21 mouse cellular contexts compared by ENCODE assay signal in genomic region chr5:91566591-91566990, GRCm38 (mm10). TPM values are rescaled to one million over a fixed set of nuclear protein-coding genes. Genes with fewer than 3 reads are reported as not detected.
DNase-seq lines count a peak whose midpoint lies in the region; ATAC-seq and TF ChIP-seq lines count a peak whose summit lies in the region.
"Had no signal": no experiment of that assay in that cellular context is flagged by ENCODE, and none has a peak within 500 bp of the region (broad histone marks: within the 10 kb centered on the region; RNA-seq: fewer than 3 reads in every experiment).

No protein-coding gene starts in this region.

- H3K4me1 ChIP-seq in intestine, postnatal 0 days (replicated peaks; ENCODE audit: control insufficient read depth, insufficient read depth, low read length), result peaks cover 11% of the 10 kb centered on the region
- H3K4me1 ChIP-seq in midbrain, embryonic 10.5 days, result no peaks in the 10 kb centered on the region
- H3K4me1 ChIP-seq: hindbrain, embryonic 12.5 days; midbrain, embryonic 12.5 days had no signal

- no peaks in the 10 kb centered on the region for H3K27me3 ChIP-seq in intestine, postnatal 0 days (replicated peaks; ENCODE audit: control insufficient read depth, insufficient read depth, low read length)
- H3K27me3 ChIP-seq in midbrain, embryonic 10.5 days (ENCODE audit: low read depth, poor library complexity, severe bottlenecking), result no peaks in the 10 kb centered on the region
- H3K27me3 ChIP-seq: CH12.LX; hindbrain, embryonic 12.5 days; limb, embryonic 15.5 days; midbrain, embryonic 12.5 days had no signal

- H3K4me3 ChIP-seq in intestine, postnatal 0 days (ENCODE audit: low read depth, low read length), result no peak overlapping the region
- H3K4me3 ChIP-seq in midbrain, embryonic 10.5 days, result no peak overlapping the region
- H3K4me3 ChIP-seq: erythroblast, embryonic 14.5 days; heart, adult 2 months; hindbrain, embryonic 12.5 days; limb, embryonic 15.5 days; midbrain, embryonic 12.5 days; myocyte had no signal

- ATAC-seq in intestine, postnatal 0 days, result peak; percentile 92
- no peak for ATAC-seq in frontal cortex, adult (ENCODE audit: low TSS enrichment)
- ATAC-seq: forebrain, embryonic 14.5 days; inflammation-experienced regulatory T-cells, adult 6 months had no signal

- H3K9ac ChIP-seq in intestine, postnatal 0 days (ENCODE audit: low read depth, low read length), result no peak overlapping the region
- H3K9ac ChIP-seq: hindbrain, embryonic 12.5 days; limb, embryonic 15.5 days; midbrain, embryonic 12.5 days had no signal

- peak; percentile 75 to 81 for DNase-seq in adrenal gland, adult (ENCODE audit: inconsistent age in 2 of 2, low spot score in 1 of 2)
- no peak for DNase-seq in adrenal gland, postnatal 4 days (ENCODE audit: low spot score in 2 of 2)
- peak; percentile 81 for DNase-seq in urinary bladder, postnatal 14 days (ENCODE audit: low spot score)
- no peak for DNase-seq in urinary bladder, adult 2 months (ENCODE audit: low spot score)
- peak; percentile 5 for DNase-seq in yolk sac, embryonic 10.5 days (ENCODE audit: low spot score)
- no peak for DNase-seq in midbrain, embryonic 10.5 days (ENCODE audit: low spot score)
- DNase-seq: cerebellum, adult 18-20 months; heart, adult 2 months; kidney, postnatal 14 days; lung, postnatal 4 days had no signal

- H3K9me3 ChIP-seq in intestine, postnatal 0 days (ENCODE audit: control insufficient read depth), result no peaks in the 10 kb centered on the region
- no peaks in the 10 kb centered on the region for H3K9me3 ChIP-seq in midbrain, embryonic 10.5 days (replicated peaks)
- H3K9me3 ChIP-seq: hindbrain, embryonic 12.5 days; limb, embryonic 15.5 days; midbrain, embryonic 12.5 days had no signal

- no peak overlapping the region for H3K27ac ChIP-seq in intestine, postnatal 0 days (ENCODE audit: low read depth, low read length)
- no peak overlapping the region for H3K27ac ChIP-seq in midbrain, embryonic 10.5 days (replicated peaks)
- H3K27ac ChIP-seq: heart, adult 2 months; hindbrain, embryonic 12.5 days; limb, embryonic 15.5 days; midbrain, embryonic 12.5 days had no signal

- WGBS in intestine, postnatal 0 days, result 9% methylated on average over 3 of the region's 3 CpGs
- WGBS in midbrain, embryonic 10.5 days, result 86% methylated on average over 3 of the region's 3 CpGs

- H3K4me2 ChIP-seq in intestine, postnatal 0 days (replicated peaks; ENCODE audit: low read depth), result no peak overlapping the region
- H3K4me2 ChIP-seq: hindbrain, embryonic 12.5 days; limb, embryonic 15.5 days; midbrain, embryonic 12.5 days had no signal

- TF ChIP-seq CTCF in intestine, postnatal 0 days (IDR thresholded peaks at IDR 0.05; ENCODE audit: low read depth), result no peak

- no peaks in the 10 kb centered on the region for H3K36me3 ChIP-seq in intestine, postnatal 0 days (ENCODE audit: control insufficient read depth, insufficient read depth)
- H3K36me3 ChIP-seq in midbrain, embryonic 10.5 days, result no peaks in the 10 kb centered on the region
- H3K36me3 ChIP-seq: hindbrain, embryonic 12.5 days; limb, embryonic 15.5 days; midbrain, embryonic 12.5 days had no signal

RNA-seq across cellular contexts. Expression of gene Parm1, which starts 49.2 kb away (rescaled TPM):
- 10 to 100 TPM; 49.4 to 53.2 TPM for total RNA-seq in adrenal gland, postnatal 4 days (2021)
- 36.5 and 54.4 TPM in 2 replicates for polyA plus RNA-seq in urinary bladder, adult 2 months (2012; rRNA removed)
- polyA plus RNA-seq in intestine, postnatal 0 days (2015; fragmentation: Nextera tagmentation; extraction: Ambion mirVana), result 11.0 and 11.7 TPM in 2 replicates
- 16.1 and 18.9 TPM in 2 replicates for polyA plus RNA-seq in midbrain, embryonic 10.5 days (2016; fragmentation: Nextera tagmentation; extraction: Ambion mirVana)
- total RNA-seq: neutrophil, adult 5-6 weeks had no signal

Comparison
In these comparisons a context has a peak if more than half of its experiments do, and no peak if none do; other contexts are left out.
1. DNase-seq: peak in adrenal gland, adult (2 of 2), urinary bladder, postnatal 14 days (single experiment) and yolk sac, embryonic 10.5 days (single experiment); none in adrenal gland, postnatal 4 days (0 of 2), urinary bladder, adult 2 months (single experiment) and midbrain, embryonic 10.5 days (single experiment).